ENCODE assay signal across 8 mouse cellular contexts in genomic region chr17:33817184-33817968, GRCm38 (mm10). TPM values are rescaled to one million over a fixed set of nuclear protein-coding genes. Genes with fewer than 3 reads are reported as not detected.
DNase-seq lines count a peak whose midpoint lies in the region; ATAC-seq and TF ChIP-seq lines count a peak whose summit lies in the region.

No protein-coding gene starts in this region.

- in situ Hi-C loops in ES-E14 (cut with MboI; ENCODE audit: low sequenced_read_pairs in 2 of 2, unreplicated experiment in 2 of 2): no loop called here

- peaks cover 24% of the 10 kb centered on the region for H3K36me3 ChIP-seq in ES-E14 (ENCODE audit: control insufficient read depth, insufficient read depth, low read length, poor library complexity, severe bottlenecking)
- peaks cover 34% of the 10 kb centered on the region for H3K36me3 ChIP-seq in forebrain, embryonic 15.5 days
- H3K36me3 ChIP-seq in lung, embryonic 14.5 days (ENCODE audit: insufficient read depth): peaks cover 45% of the 10 kb centered on the region
- peaks cover 7% of the 10 kb centered on the region for H3K36me3 ChIP-seq in thymus, adult 2 months (ENCODE audit: control insufficient read depth, insufficient read depth, low read length)

- no peak for TF ChIP-seq CTCF in layer of hippocampus, adult 2 months (conservative IDR thresholded peaks at IDR 0.05)
- no peak for TF ChIP-seq CTCF in lung, embryonic 14.5 days (IDR thresholded peaks at IDR 0.05; ENCODE audit: low read depth)
- no peak for TF ChIP-seq CTCF in olfactory bulb, adult 2 months (IDR thresholded peaks at IDR 0.05; ENCODE audit: insufficient read depth, low read depth, low read length)
- TF ChIP-seq CTCF in thymus, adult 2 months (IDR thresholded peaks at IDR 0.05; ENCODE audit: borderline replicate concordance, control insufficient read depth, extremely low read depth, insufficient read depth, low read length, poor library complexity): peak; percentile 61; the same call in 1 of the 2 replicates

- peak overlapping the region; percentile 91 for H3K9ac ChIP-seq in ES-E14 (ENCODE audit: insufficient read depth, low read depth, low read length, poor library complexity, severe bottlenecking)
- peak overlapping the region; percentile 70 for H3K9ac ChIP-seq in forebrain, embryonic 15.5 days (replicated peaks)
- peak overlapping the region; percentile 78 for H3K9ac ChIP-seq in lung, embryonic 14.5 days

- H3K9me3 ChIP-seq in ES-E14 (ENCODE audit: control insufficient read depth, insufficient read depth, low read depth, low read length): no peaks in the 10 kb centered on the region
- no peaks in the 10 kb centered on the region for H3K9me3 ChIP-seq in forebrain, embryonic 15.5 days
- no peaks in the 10 kb centered on the region for H3K9me3 ChIP-seq in lung, embryonic 14.5 days (ENCODE audit: low read depth, low read length)

- peak; percentile 97 for ATAC-seq in forebrain, embryonic 15.5 days (replicated peaks)
- peak; percentile 96 for ATAC-seq in lung, embryonic 14.5 days (ENCODE audit: insufficient read depth)

- peak overlapping the region; percentile 83 for H3K4me2 ChIP-seq in forebrain, embryonic 15.5 days (replicated peaks)
- H3K4me2 ChIP-seq in lung, embryonic 14.5 days: peak overlapping the region; percentile 93

- WGBS in forebrain, embryonic 15.5 days: under 1% methylated on average over 87 of the region's 89 CpGs
- under 1% methylated on average over 89 of the region's 89 CpGs for WGBS in lung, embryonic 14.5 days
- under 1% methylated on average over 89 of the region's 89 CpGs for WGBS in olfactory bulb, adult 2 months
- under 1% methylated on average over 89 of the region's 89 CpGs for WGBS in thymus, adult 2 months

- DNase-seq in ES-E14 (ENCODE audit: low read depth, low spot score): peak; percentile 91
- peak; percentile 95 for DNase-seq in cerebellum, adult 11-12 months
- DNase-seq in heart, postnatal 36 days: peak; percentile 80 to 91
- DNase-seq in layer of hippocampus, adult 2 months (ENCODE audit: low spot score in 2 of 2): peak; percentile 90
- peak; percentile 97 for DNase-seq in lung, embryonic 14.5 days
- DNase-seq in thymus, adult 2 months: peak; percentile 78

- H3K4me1 ChIP-seq in ES-E14 (ENCODE audit: control insufficient read depth in 2 of 2, insufficient read depth in 2 of 2, low read length in 2 of 2, poor library complexity in 1 of 2): peaks cover 5 to 18% of the 10 kb centered on the region in 2 experiments
- peaks cover 35% of the 10 kb centered on the region for H3K4me1 ChIP-seq in forebrain, embryonic 15.5 days
- peaks cover 16% of the 10 kb centered on the region for H3K4me1 ChIP-seq in lung, embryonic 14.5 days (ENCODE audit: insufficient read depth)
- peaks cover 23% of the 10 kb centered on the region for H3K4me1 ChIP-seq in olfactory bulb, adult 2 months (ENCODE audit: control insufficient read depth, insufficient read depth, low read length)
- peaks cover 13% of the 10 kb centered on the region for H3K4me1 ChIP-seq in thymus, adult 2 months (replicated peaks; ENCODE audit: control insufficient read depth, insufficient read depth, low read length)

- no peaks in the 10 kb centered on the region for H3K27me3 ChIP-seq in forebrain, embryonic 15.5 days
- no peaks in the 10 kb centered on the region for H3K27me3 ChIP-seq in lung, embryonic 14.5 days (ENCODE audit: insufficient read depth, low read length)
- no peaks in the 10 kb centered on the region; the same call in 1 of the 2 replicates for H3K27me3 ChIP-seq in thymus, adult 2 months (ENCODE audit: control insufficient read depth, insufficient read depth, low read length)

- H3K27ac ChIP-seq in ES-E14 (ENCODE audit: insufficient read depth, low read depth, low read length, poor library complexity, severe bottlenecking): peak overlapping the region; percentile 79
- peak overlapping the region; percentile 92 for H3K27ac ChIP-seq in forebrain, embryonic 15.5 days (replicated peaks)
- H3K27ac ChIP-seq in layer of hippocampus, adult 2 months: peak overlapping the region; percentile 96
- peak overlapping the region; percentile 86 for H3K27ac ChIP-seq in lung, embryonic 14.5 days (ENCODE audit: low read depth)
- H3K27ac ChIP-seq in olfactory bulb, adult 2 months (ENCODE audit: insufficient read depth, low read depth, low read length): peak overlapping the region; percentile 86
- no peak overlapping the region for H3K27ac ChIP-seq in thymus, adult 2 months (ENCODE audit: control insufficient read depth, insufficient read depth, low read length)

- intact Hi-C loops in heart, postnatal 36 days (cut with DNase I): no loop called here

- peak; percentile 58 for TF ChIP-seq POLR2A in olfactory bulb, adult 2 months (IDR thresholded peaks at IDR 0.05; ENCODE audit: insufficient read depth, low read depth, low read length)
- TF ChIP-seq POLR2A in thymus, adult 2 months (IDR thresholded peaks at IDR 0.05; ENCODE audit: control insufficient read depth, extremely low read depth, insufficient read depth, low read length, poor library complexity): peak; percentile 49; the same call in 1 of the 2 replicates

- H3K4me3 ChIP-seq in ES-E14 (ENCODE audit: insufficient read depth in 1 of 2, low read depth in 1 of 2, low read length in 2 of 2, poor library complexity in 1 of 2, severe bottlenecking in 1 of 2): peak overlapping the region; percentile 61 to 77
- H3K4me3 ChIP-seq in forebrain, embryonic 15.5 days: peak overlapping the region; percentile 66
- H3K4me3 ChIP-seq in layer of hippocampus, adult 2 months: peak overlapping the region; percentile 72
- peak overlapping the region; percentile 54 for H3K4me3 ChIP-seq in lung, embryonic 14.5 days (ENCODE audit: low read depth, low read length)
- peak overlapping the region; percentile 67 for H3K4me3 ChIP-seq in olfactory bulb, adult 2 months (ENCODE audit: insufficient read depth, low read depth, low read length)
- peak overlapping the region; percentile 62 for H3K4me3 ChIP-seq in thymus, adult 2 months (ENCODE audit: control insufficient read depth, insufficient read depth, low read length)

TF ChIP-seq in ES-E14, 5 proteins besides CTCF, POLR2A, EP300 and RAD21:
- TF ChIP-seq ZNF384 (IDR thresholded peaks at IDR 0.05; ENCODE audit: low read depth, low read length) (no peak), CHD2 (IDR thresholded peaks at IDR 0.05; ENCODE audit: low read depth, low read length) (0 out of 2 replicates have a peak, but pooled peaks have one; percentile 23), ZC3H11A (IDR thresholded peaks at IDR 0.05; ENCODE audit: borderline replicate concordance, low read depth, low read length) (no peak), HCFC1 (IDR thresholded peaks at IDR 0.05; ENCODE audit: borderline replicate concordance, insufficient read depth, low read length) (no peak), MAFK (IDR thresholded peaks at IDR 0.05; ENCODE audit: insufficient read depth, low read depth, low read length) (no peak)

RNA-seq across cellular contexts. Expression of gene Rps28, which starts 7.0 kb away (rescaled TPM):
- total RNA-seq in ES-E14 (2012; rRNA removed): 5,476 and 6,336 TPM in 2 replicates
- polyA plus RNA-seq in forebrain, embryonic 15.5 days (2015; fragmentation: Nextera tagmentation; extraction: Ambion mirVana): 612 and 676 TPM in 2 replicates
- total RNA-seq in heart, postnatal 36 days (2021): 100 to 1,000 TPM; 764 to 784 TPM
- 100 to 1,000 TPM; 723 to 770 TPM for total RNA-seq in layer of hippocampus, adult 2 months (2021)
- 1,180 and 1,276 TPM in 2 replicates for polyA plus RNA-seq in lung, embryonic 14.5 days (2014; fragmentation: Nextera tagmentation; extraction: Ambion mirVana)
- polyA plus RNA-seq in olfactory bulb, adult 2 months (2012; ENCODE audit: insufficient read depth, insufficient read length, low replicate concordance, missing spikeins): not detected in 2 replicates
- polyA plus RNA-seq in thymus, adult 2 months (2012; rRNA removed): 678 and 707 TPM in 2 replicates

RNA-seq across cellular contexts. Expression of gene Ndufa7, which starts 7.0 kb away (rescaled TPM):
- total RNA-seq in ES-E14 (2012; rRNA removed): 639 and 871 TPM in 2 replicates
- polyA plus RNA-seq in forebrain, embryonic 15.5 days (2015; fragmentation: Nextera tagmentation; extraction: Ambion mirVana): 417 and 444 TPM in 2 replicates
- 100 to 1,000 TPM; 648 to 672 TPM for total RNA-seq in heart, postnatal 36 days (2021)
- total RNA-seq in layer of hippocampus, adult 2 months (2021): 100 to 1,000 TPM; 207 to 208 TPM
- polyA plus RNA-seq in lung, embryonic 14.5 days (2014; fragmentation: Nextera tagmentation; extraction: Ambion mirVana): 470 and 474 TPM in 2 replicates
- polyA plus RNA-seq in olfactory bulb, adult 2 months (2012; ENCODE audit: insufficient read depth, insufficient read length, low replicate concordance, missing spikeins): 751 TPM in 1 of 2 replicates, not detected in the other
- 305 and 382 TPM in 2 replicates for polyA plus RNA-seq in thymus, adult 2 months (2012; rRNA removed)

RNA-seq across cellular contexts. Expression of gene Kank3, which starts 7.1 kb away (rescaled TPM):
- 81.1 and 165 TPM in 2 replicates for total RNA-seq in ES-E14 (2012; rRNA removed)
- 41.4 and 42.5 TPM in 2 replicates for polyA plus RNA-seq in forebrain, embryonic 15.5 days (2015; fragmentation: Nextera tagmentation; extraction: Ambion mirVana)
- 10 to 100 TPM; 55.7 to 81.7 TPM for total RNA-seq in heart, postnatal 36 days (2021)
- total RNA-seq in layer of hippocampus, adult 2 months (2021): 10 to 100 TPM; 35.2 to 40.6 TPM
- polyA plus RNA-seq in lung, embryonic 14.5 days (2014; fragmentation: Nextera tagmentation; extraction: Ambion mirVana): 65.1 and 65.4 TPM in 2 replicates
- not detected in 2 replicates for polyA plus RNA-seq in olfactory bulb, adult 2 months (2012; ENCODE audit: insufficient read depth, insufficient read length, low replicate concordance, missing spikeins)
- 19.9 and 29.3 TPM in 2 replicates for polyA plus RNA-seq in thymus, adult 2 months (2012; rRNA removed)

RNA-seq across cellular contexts. Expression of gene Cd320, which starts 25.5 kb away (rescaled TPM):
- 131 and 228 TPM in 2 replicates for total RNA-seq in ES-E14 (2012; rRNA removed)
- polyA plus RNA-seq in forebrain, embryonic 15.5 days (2015; fragmentation: Nextera tagmentation; extraction: Ambion mirVana): 60.7 and 63.5 TPM in 2 replicates
- 10 to 100 TPM; 28.6 to 34.6 TPM for total RNA-seq in heart, postnatal 36 days (2021)
- total RNA-seq in layer of hippocampus, adult 2 months (2021): 10 to 100 TPM; 22.6 to 25.0 TPM
- 71.1 and 76.3 TPM in 2 replicates for polyA plus RNA-seq in lung, embryonic 14.5 days (2014; fragmentation: Nextera tagmentation; extraction: Ambion mirVana)
- not detected in 2 replicates for polyA plus RNA-seq in olfactory bulb, adult 2 months (2012; ENCODE audit: insufficient read depth, insufficient read length, low replicate concordance, missing spikeins)
- polyA plus RNA-seq in thymus, adult 2 months (2012; rRNA removed): 28.7 and 32.9 TPM in 2 replicates

RNA-seq across cellular contexts. Expression of gene Angptl4, which starts 35.7 kb away (rescaled TPM):
- 30.5 and 39.3 TPM in 2 replicates for total RNA-seq in ES-E14 (2012; rRNA removed)
- polyA plus RNA-seq in forebrain, embryonic 15.5 days (2015; fragmentation: Nextera tagmentation; extraction: Ambion mirVana): 12.8 and 14.0 TPM in 2 replicates
- 10 to 100 TPM; 18.2 to 58.8 TPM for total RNA-seq in heart, postnatal 36 days (2021)
- 1 to 10 TPM; 4.1 to 4.2 TPM for total RNA-seq in layer of hippocampus, adult 2 months (2021)
- polyA plus RNA-seq in lung, embryonic 14.5 days (2014; fragmentation: Nextera tagmentation; extraction: Ambion mirVana): 31.9 and 35.4 TPM in 2 replicates
- polyA plus RNA-seq in olfactory bulb, adult 2 months (2012; ENCODE audit: insufficient read depth, insufficient read length, low replicate concordance, missing spikeins): not detected in 2 replicates
- 23.0 TPM in 2 replicates for polyA plus RNA-seq in thymus, adult 2 months (2012; rRNA removed)
